Comparison of ENCODE assay signal across 14 mouse cellular contexts in the genomic region with DNA sequence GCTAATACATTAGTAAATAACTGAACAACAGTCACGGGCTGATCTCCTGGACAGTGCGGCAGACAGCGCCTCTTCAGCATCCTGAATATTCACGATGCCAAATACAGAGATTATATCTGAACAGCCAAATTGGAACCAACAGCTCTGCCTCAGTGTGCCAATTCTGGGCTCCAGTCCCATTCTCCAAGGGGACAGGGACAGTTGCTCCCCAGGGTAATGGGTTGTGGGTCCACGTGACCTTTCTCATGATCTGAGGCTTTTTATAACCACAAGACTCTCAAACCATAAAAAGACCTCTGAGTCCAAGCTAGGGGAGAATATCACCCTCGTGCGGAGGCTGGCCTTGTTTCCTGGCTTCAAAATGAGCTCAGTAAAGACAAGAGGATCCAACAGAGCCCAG. TPM values are rescaled to one million over a fixed set of nuclear protein-coding genes. Genes with fewer than 3 reads are reported as not detected.
DNase-seq lines count a peak whose midpoint lies in the region; ATAC-seq and TF ChIP-seq lines count a peak whose summit lies in the region.
"Had no signal": no experiment of that assay in that cellular context is flagged by ENCODE, and none has a peak within 500 bp of the region (broad histone marks: within the 10 kb centered on the region; RNA-seq: fewer than 3 reads in every experiment).

No protein-coding gene starts in this region.

- peak overlapping the region; percentile 72 for H3K27ac ChIP-seq in gastrocnemius, adult 2 months
- H3K27ac ChIP-seq in midbrain, postnatal 0 days (ENCODE audit: low read depth, low read length) = no peak overlapping the region
- H3K27ac ChIP-seq in midbrain, embryonic 11.5 days (ENCODE audit: low read depth, low read length) = no peak overlapping the region
- no peak overlapping the region for H3K27ac ChIP-seq in stomach, postnatal 0 days (replicated peaks)
- H3K27ac ChIP-seq: forebrain, embryonic 10.5 days; liver, embryonic 14.5 days had no signal

- no peaks in the 10 kb centered on the region for H3K27me3 ChIP-seq in midbrain, postnatal 0 days (ENCODE audit: insufficient read depth, low read length)
- no peaks in the 10 kb centered on the region; the same call in 1 of the 2 replicates for H3K27me3 ChIP-seq in midbrain, embryonic 11.5 days (ENCODE audit: control insufficient read depth, insufficient read depth, low read length)
- no peaks in the 10 kb centered on the region for H3K27me3 ChIP-seq in stomach, postnatal 0 days (ENCODE audit: control insufficient read depth, insufficient read depth, low read length)

- no peak overlapping the region for H3K4me3 ChIP-seq in gastrocnemius, adult 2 months
- no peak overlapping the region for H3K4me3 ChIP-seq in midbrain, postnatal 0 days (ENCODE audit: low read depth, low read length)
- no peak overlapping the region for H3K4me3 ChIP-seq in midbrain, embryonic 11.5 days (ENCODE audit: low read depth, low read length)
- H3K4me3 ChIP-seq in stomach, postnatal 0 days (ENCODE audit: low read depth, low read length) = no peak overlapping the region
- H3K4me3 ChIP-seq: forebrain, embryonic 10.5 days; megakaryocyte, embryonic 14.5 days had no signal

- no peaks in the 10 kb centered on the region for H3K4me1 ChIP-seq in midbrain, postnatal 0 days (ENCODE audit: insufficient read depth, low read length)
- no peaks in the 10 kb centered on the region; the same call in 1 of the 2 replicates for H3K4me1 ChIP-seq in midbrain, embryonic 11.5 days (ENCODE audit: control insufficient read depth, insufficient read depth, low read length)
- H3K4me1 ChIP-seq in stomach, postnatal 0 days (replicated peaks; ENCODE audit: control insufficient read depth, insufficient read depth) = no peaks in the 10 kb centered on the region

- DNase-seq in gastrocnemius, adult 2 months = peak; percentile 62
- no peak for DNase-seq in gastrocnemius, postnatal 10 days
- DNase-seq in midbrain, postnatal 0 days (ENCODE audit: low spot score) = peak; percentile 36
- DNase-seq in midbrain, embryonic 11.5 days (ENCODE audit: low spot score, missing footprints) = no peak
- DNase-seq in heart, postnatal 10 days = peak; percentile 38 to 57
- DNase-seq in stomach, postnatal 0 days (ENCODE audit: low spot score) = no peak
- DNase-seq in lung, postnatal 14 days = no peak
- no peak for DNase-seq in lung, postnatal 4 days
- DNase-seq: adrenal gland, adult 8-10 months; kidney, adult 8-10 months; thymus, postnatal 25 days had no signal

- WGBS in midbrain, postnatal 0 days = 65% methylated on average over 7 of the region's 7 CpGs
- 92% methylated on average over 7 of the region's 7 CpGs for WGBS in midbrain, embryonic 11.5 days
- WGBS in stomach, postnatal 0 days = 82% methylated on average over 7 of the region's 7 CpGs

- TF ChIP-seq CTCF in gastrocnemius, adult 2 months (IDR thresholded peaks at IDR 0.05) = no peak
- no peak for TF ChIP-seq CTCF in midbrain, postnatal 0 days (IDR thresholded peaks at IDR 0.05)
- no peak for TF ChIP-seq CTCF in stomach, postnatal 0 days (IDR thresholded peaks at IDR 0.05; ENCODE audit: low read depth)

- intact Hi-C loops in gastrocnemius, adult 2 months (cut with DNase I) = loop anchor here (10.0 kb wide), 1 partner anchor 492 kb away; a partner anchor contains a TSS
- intact Hi-C loops in heart, postnatal 10 days (cut with DNase I) = no loop called here

- H3K9me3 ChIP-seq in midbrain, postnatal 0 days (ENCODE audit: low read length) = no peaks in the 10 kb centered on the region
- no peaks in the 10 kb centered on the region for H3K9me3 ChIP-seq in midbrain, embryonic 11.5 days (ENCODE audit: control insufficient read depth, low read length)
- no peaks in the 10 kb centered on the region for H3K9me3 ChIP-seq in stomach, postnatal 0 days (ENCODE audit: control insufficient read depth, low read length)
- H3K9me3 ChIP-seq: forebrain, embryonic 10.5 days; megakaryocyte, embryonic 14.5 days had no signal

- no peak for TF ChIP-seq EP300 in stomach, postnatal 0 days (optimal IDR thresholded peaks at IDR 0.05)

- no peaks in the 10 kb centered on the region for H3K36me3 ChIP-seq in midbrain, postnatal 0 days (ENCODE audit: insufficient read depth, low read length)
- H3K36me3 ChIP-seq in midbrain, embryonic 11.5 days (ENCODE audit: control insufficient read depth, insufficient read depth, low read length) = no peaks in the 10 kb centered on the region
- H3K36me3 ChIP-seq in stomach, postnatal 0 days (ENCODE audit: control insufficient read depth, insufficient read depth, low read length) = no peaks in the 10 kb centered on the region
- H3K36me3 ChIP-seq: forebrain, embryonic 10.5 days had no signal

- no peak overlapping the region for H3K4me2 ChIP-seq in midbrain, postnatal 0 days (ENCODE audit: low read depth, low read length, poor library complexity, severe bottlenecking)
- no peak overlapping the region for H3K4me2 ChIP-seq in midbrain, embryonic 11.5 days
- H3K4me2 ChIP-seq in stomach, postnatal 0 days (replicated peaks; ENCODE audit: low read depth) = no peak overlapping the region

- ATAC-seq in midbrain, postnatal 0 days (ENCODE audit: low FRiP score) = no peak
- no peak for ATAC-seq in midbrain, embryonic 11.5 days (ENCODE audit: low FRiP score)
- no peak for ATAC-seq in stomach, postnatal 0 days (ENCODE audit: low FRiP score, low TSS enrichment)

- H3K9ac ChIP-seq in midbrain, postnatal 0 days (replicated peaks; ENCODE audit: low read length, poor library complexity, severe bottlenecking) = no peak overlapping the region
- no peak overlapping the region for H3K9ac ChIP-seq in midbrain, embryonic 11.5 days (ENCODE audit: low read length)
- H3K9ac ChIP-seq in stomach, postnatal 0 days (ENCODE audit: low read length) = peak overlapping the region; percentile 9; the same call in 1 of the 2 replicates
- H3K9ac ChIP-seq: liver, embryonic 14.5 days had no signal

RNA-seq across cellular contexts. Expression of a gene that starts 10.1 kb away (rescaled TPM):
- not detected for total RNA-seq in gastrocnemius, adult 2 months (2021)
- total RNA-seq in gastrocnemius, postnatal 10 days (2021) = not detected
- total RNA-seq in midbrain, postnatal 0 days (2014; rRNA removed) = 2.5 and 3.9 TPM in 2 replicates
- 2.9 and 3.3 TPM in 2 replicates for polyA plus RNA-seq in midbrain, postnatal 0 days (2015; fragmentation: Nextera tagmentation; extraction: Ambion mirVana)
- polyA plus RNA-seq in midbrain, embryonic 11.5 days (2014; fragmentation: Nextera tagmentation; extraction: Ambion mirVana) = 0.25 and 0.31 TPM in 2 replicates
- total RNA-seq in heart, postnatal 10 days (2021) = under 1 TPM; 0.17 to 0.45 TPM
- polyA plus RNA-seq in stomach, postnatal 0 days (2015; fragmentation: Nextera tagmentation; extraction: Ambion mirVana) = 0.06 and 0.10 TPM in 2 replicates
- polyA plus RNA-seq: liver, embryonic 14.5 days had no signal

RNA-seq across cellular contexts. Expression of a gene that starts 42.2 kb away (rescaled TPM):
- total RNA-seq in gastrocnemius, adult 2 months (2021) = not detected
- total RNA-seq in gastrocnemius, postnatal 10 days (2021) = under 1 TPM; 0.68 to 0.78 TPM
- 0.76 and 0.82 TPM in 2 replicates for total RNA-seq in midbrain, postnatal 0 days (2014; rRNA removed)
- polyA plus RNA-seq in midbrain, postnatal 0 days (2015; fragmentation: Nextera tagmentation; extraction: Ambion mirVana) = 0.89 and 0.93 TPM in 2 replicates
- 0.29 and 0.56 TPM in 2 replicates for polyA plus RNA-seq in midbrain, embryonic 11.5 days (2014; fragmentation: Nextera tagmentation; extraction: Ambion mirVana)
- under 1 TPM; 0.32 to 0.48 TPM for total RNA-seq in heart, postnatal 10 days (2021)
- polyA plus RNA-seq in stomach, postnatal 0 days (2015; fragmentation: Nextera tagmentation; extraction: Ambion mirVana) = not detected in 2 replicates

Comparison
In these comparisons a context has a peak if more than half of its experiments do, and no peak if none do; other contexts are left out.
1. DNase-seq: peak in gastrocnemius, adult 2 months (single experiment), midbrain, postnatal 0 days (single experiment) and heart, postnatal 10 days (2 of 2); none in gastrocnemius, postnatal 10 days (single experiment), midbrain, embryonic 11.5 days (single experiment), stomach, postnatal 0 days (single experiment), lung, postnatal 14 days (single experiment) and lung, postnatal 4 days (0 of 2).